Mouse (Mus musculus): ENCODE data around the gene Ptx4.
"Not testable (repeated sequence)": the region's sequence is repeated elsewhere in the genome, so short reads cannot be mapped to it uniquely, and the experiment has no call there.

Ptx4 gene

GRCm38 (mm10) chr17:25115664-25116432 is 4.7 kb upstream of the Ptx4 start, which contains the start of gene Telo2:
Gene Telo2 (minus strand): TSS chr17:25115967.
- DNase-seq (ENCODE audit: low spot score in 2 of 2): peak; percentile 88 to 93

- DNase-seq (ENCODE audit: low spot score in 2 of 2): no peak
These were observed 3.3 kb upstream of the Ptx4 start for GRCm38 (mm10) chr17:25117263-25117662.

- no peak for DNase-seq (ENCODE audit: low spot score in 2 of 2)
These were observed 3.4 kb downstream of the Ptx4 start for GRCm38 (mm10) chr17:25123979-25124378.

- not testable (repeated sequence) for DNase-seq (ENCODE audit: low spot score in 2 of 2)
These were observed 5.0 kb downstream of the Ptx4 start for GRCm38 (mm10) chr17:25125442-25126060.

- DNase-seq (ENCODE audit: low spot score in 2 of 2): no peak
These were observed 6.5 kb downstream of the Ptx4 start for GRCm38 (mm10) chr17:25127079-25127478.

GRCm38 (mm10) chr17:25127681-25128080 is 7.1 kb downstream of the Ptx4 start:
- DNase-seq (ENCODE audit: low spot score in 2 of 2): no peak

- no peak for DNase-seq (ENCODE audit: low spot score in 2 of 2)
These were observed 9.5 kb downstream of the Ptx4 start for GRCm38 (mm10) chr17:25130060-25130459.

GRCm38 (mm10) chr17:25133275-25133698 is 12.7 kb downstream of the Ptx4 start, which contains the start of gene Clcn7:
Gene Clcn7 (plus strand): TSS chr17:25133391.
- peak; percentile 88 to 90 for DNase-seq (ENCODE audit: low spot score in 2 of 2)

GRCm38 (mm10) chr17:25135622-25136021 is 15.1 kb downstream of the Ptx4 start:
- DNase-seq (ENCODE audit: low spot score in 2 of 2): no peak

- no peak for DNase-seq (ENCODE audit: low spot score in 2 of 2)
These were observed 18.2 kb downstream of the Ptx4 start for GRCm38 (mm10) chr17:25138803-25139202.

GRCm38 (mm10) chr17:25139960-25140359 is 19.4 kb downstream of the Ptx4 start:
- no peak for DNase-seq (ENCODE audit: low spot score in 2 of 2)

- DNase-seq (ENCODE audit: low spot score in 2 of 2): no peak
These were observed 41.6 kb downstream of the Ptx4 start, which contains the start of gene Ccdc154 for GRCm38 (mm10) chr17:25162161-25162560. Gene Ccdc154 (plus strand): TSS chr17:25162461.

GRCm38 (mm10) chr17:25163387-25163786 is 42.8 kb downstream of the Ptx4 start:
- no peak for DNase-seq (ENCODE audit: low spot score in 2 of 2)

GRCm38 (mm10) chr17:25164770-25165169 is 44.2 kb downstream of the Ptx4 start:
- no peak for DNase-seq (ENCODE audit: low spot score in 2 of 2)

- DNase-seq (ENCODE audit: low spot score in 2 of 2): no peak
These were observed 45.6 kb downstream of the Ptx4 start for GRCm38 (mm10) chr17:25165970-25166671.

GRCm38 (mm10) chr17:25169706-25170105 is 49.1 kb downstream of the Ptx4 start:
- DNase-seq (ENCODE audit: low spot score in 2 of 2): no peak

GRCm38 (mm10) chr17:25172558-25172957 is 52.0 kb downstream of the Ptx4 start:
- no peak for DNase-seq (ENCODE audit: low spot score in 2 of 2)
